Mouse (Mus musculus) right cerebral cortex, postnatal 14 days (tissue): ENCODE results near the gene Snx17.

ENCODE experiments used
- DNase-seq: peaks from one replicate; pipeline ENCODE4 v3.0.0; 2022

Gene Snx17

GRCm38 (mm10) chr5:31192939-31193630, at the start of gene Snx17, which contains the start of gene Eif2b4:
Gene Snx17, plus strand, starts transcription at chr5:31193227.
Gene Eif2b4, minus strand, starts transcription at chr5:31193430.
- DNase-seq, result peak; percentile 99

DNA sequence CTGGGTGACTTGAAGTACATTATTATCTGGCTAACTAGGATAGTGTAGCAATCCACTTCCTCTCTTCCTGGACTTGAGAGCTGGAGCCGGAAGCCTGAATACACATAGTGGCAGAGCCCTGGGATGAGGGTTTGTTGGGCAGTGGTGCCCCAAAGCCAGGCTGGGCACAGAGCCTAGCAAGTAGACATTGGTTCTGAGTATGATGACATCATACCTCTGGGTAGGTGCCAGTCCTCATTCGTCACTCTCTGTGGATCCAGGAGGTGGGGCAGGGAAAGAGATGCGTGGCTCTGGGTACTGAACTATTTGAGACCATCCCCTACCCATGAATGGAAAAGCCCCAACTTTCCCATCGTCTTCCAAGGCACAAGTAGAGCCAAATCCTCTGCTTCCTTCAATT, 43.2 kb upstream of the Snx17 start:
- no peak for DNase-seq

- no peak for DNase-seq
Measured at GRCm38 (mm10) chr5:31151746-31152145, 41.3 kb upstream of the Snx17 start.

GRCm38 (mm10) chr5:31153516-31154151, 39.4 kb upstream of the Snx17 start:
- no peak for DNase-seq

DNA sequence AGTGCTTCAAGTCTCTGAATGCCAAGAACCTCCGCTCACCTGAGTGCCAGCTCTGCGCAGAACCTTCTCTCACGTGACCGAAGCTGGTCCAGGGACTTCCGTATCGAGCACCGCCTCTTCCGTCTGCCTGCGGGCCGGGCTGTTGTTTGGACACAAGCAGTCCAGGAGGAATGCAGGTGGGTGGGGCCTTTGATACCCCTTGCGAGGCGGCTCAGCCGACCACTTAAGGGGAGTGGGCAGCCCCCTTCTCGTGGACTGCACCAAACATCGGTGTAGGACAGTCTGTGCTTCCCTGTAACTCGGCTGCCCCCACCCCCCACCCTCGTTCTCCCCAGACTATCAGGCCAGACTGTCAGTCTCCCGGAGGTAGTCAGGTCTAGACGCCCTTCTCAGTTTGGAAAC, 38.9 kb upstream of the Snx17 start, which contains the start of gene Mpv17:
Gene Mpv17, minus strand, starts transcription at position 100 of the 402 bp plus-strand sequence.
- peak; percentile 68 for DNase-seq

DNA sequence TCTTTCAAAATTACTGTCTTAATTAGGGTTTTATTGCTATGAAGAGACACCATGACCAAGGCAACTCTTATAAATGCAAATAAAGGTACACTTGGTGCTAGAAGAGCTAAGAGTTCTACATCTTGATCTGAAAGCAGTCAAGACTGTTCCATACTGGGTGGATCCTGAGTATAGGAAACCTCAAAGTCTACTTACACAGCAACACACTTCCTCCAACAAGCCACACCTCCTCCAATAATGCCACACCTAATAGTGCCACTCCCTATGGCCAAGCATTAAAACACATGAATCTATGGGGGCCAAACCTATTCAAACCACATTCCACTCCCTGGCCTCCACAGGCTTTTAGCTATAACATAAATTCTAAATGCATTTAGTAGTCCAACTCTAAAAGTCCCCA, 30.6 kb upstream of the Snx17 start:
- DNase-seq, result no peak

DNA sequence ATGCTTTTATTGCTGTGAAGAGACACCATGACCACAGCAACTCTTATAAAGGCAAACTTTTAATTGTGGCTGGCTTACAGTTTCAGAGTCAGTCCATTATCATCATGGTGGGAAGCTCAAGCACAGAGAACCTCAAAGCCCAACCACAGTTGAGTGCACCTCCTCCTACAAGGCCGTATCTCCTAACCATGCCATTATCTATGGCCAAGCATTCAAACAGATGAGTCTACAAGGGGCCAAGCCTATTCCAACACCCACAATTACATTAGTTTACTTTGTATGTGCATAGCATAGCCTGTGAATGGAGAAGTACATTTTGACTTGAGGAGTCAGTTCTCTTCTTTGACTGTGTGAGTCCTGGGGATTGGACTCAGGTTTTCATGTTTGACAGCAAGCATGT, 28.1 kb upstream of the Snx17 start:
- no peak for DNase-seq

DNA sequence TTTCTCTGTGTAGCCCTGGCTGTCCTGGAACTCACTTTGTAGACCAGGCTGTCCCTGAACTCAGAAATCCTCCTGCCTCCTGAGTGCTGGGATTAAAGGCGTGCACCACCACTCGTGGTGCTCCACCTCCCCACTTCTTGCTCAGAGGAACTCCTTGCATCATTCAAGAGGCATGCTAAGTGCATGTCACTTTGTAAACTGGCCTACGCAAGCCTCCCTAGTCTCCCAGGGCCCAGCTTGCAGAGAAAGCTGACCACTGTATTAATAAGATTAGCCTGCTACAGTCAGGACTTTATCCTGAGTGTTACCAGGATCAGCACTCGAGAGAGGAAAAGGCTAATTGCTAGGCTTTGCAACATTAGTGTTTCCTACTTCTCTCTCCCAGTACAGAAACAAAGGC, 24.4 kb upstream of the Snx17 start:
- no peak for DNase-seq

GRCm38 (mm10) chr5:31179301-31179765, 13.7 kb upstream of the Snx17 start:
- DNase-seq, result no peak

DNA sequence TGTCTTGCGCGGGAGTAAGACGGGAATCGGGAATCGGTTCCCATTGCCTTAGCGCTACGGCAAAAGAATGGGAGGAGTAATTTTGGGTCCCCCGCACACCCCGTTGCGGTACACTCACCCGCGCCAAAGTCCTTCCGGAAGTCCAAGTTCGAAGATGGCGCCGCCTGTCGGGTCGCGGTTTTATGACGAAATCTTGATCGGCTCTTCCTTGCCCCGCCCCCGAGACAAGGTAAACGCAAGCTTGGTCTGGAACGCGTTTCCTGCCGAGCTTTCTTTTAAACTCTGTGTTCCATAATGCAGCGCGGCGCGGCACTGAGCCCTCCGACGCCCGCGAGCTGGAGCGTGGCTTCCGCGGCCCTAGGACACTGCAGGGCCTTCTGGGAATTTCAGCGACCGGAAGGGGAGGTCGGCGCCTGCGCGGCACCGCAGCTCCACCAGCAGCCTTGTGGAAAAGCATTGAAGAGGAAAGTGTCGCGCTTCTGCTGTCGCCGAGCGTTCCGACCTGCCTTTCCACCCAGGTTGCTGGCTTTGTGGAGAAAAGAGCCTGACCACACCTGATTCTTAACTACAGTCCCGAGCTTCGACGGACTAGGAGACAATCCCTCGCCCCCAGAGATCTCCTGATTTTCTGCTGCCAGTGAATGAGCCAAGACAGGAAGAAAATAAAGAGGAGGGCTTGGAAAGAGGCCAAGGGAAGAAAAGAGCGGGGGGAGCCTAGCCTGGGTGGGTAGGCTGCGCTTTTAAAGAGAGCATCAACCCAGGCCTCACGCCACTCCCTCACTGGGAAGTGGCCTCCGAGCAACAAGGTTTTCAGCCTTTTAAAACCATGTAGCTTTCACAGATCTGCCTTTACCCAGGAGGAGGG, 13.0 kb upstream of the Snx17 start, which contains the start of the genes Gm29609 and Gtf3c2:
Gene Gm29609, minus strand, starts transcription at position 146 of the 865 bp plus-strand sequence.
Gene Gtf3c2, minus strand, starts transcription at position 379 of the 865 bp plus-strand sequence.
- DNase-seq, result peak; percentile 97

DNA sequence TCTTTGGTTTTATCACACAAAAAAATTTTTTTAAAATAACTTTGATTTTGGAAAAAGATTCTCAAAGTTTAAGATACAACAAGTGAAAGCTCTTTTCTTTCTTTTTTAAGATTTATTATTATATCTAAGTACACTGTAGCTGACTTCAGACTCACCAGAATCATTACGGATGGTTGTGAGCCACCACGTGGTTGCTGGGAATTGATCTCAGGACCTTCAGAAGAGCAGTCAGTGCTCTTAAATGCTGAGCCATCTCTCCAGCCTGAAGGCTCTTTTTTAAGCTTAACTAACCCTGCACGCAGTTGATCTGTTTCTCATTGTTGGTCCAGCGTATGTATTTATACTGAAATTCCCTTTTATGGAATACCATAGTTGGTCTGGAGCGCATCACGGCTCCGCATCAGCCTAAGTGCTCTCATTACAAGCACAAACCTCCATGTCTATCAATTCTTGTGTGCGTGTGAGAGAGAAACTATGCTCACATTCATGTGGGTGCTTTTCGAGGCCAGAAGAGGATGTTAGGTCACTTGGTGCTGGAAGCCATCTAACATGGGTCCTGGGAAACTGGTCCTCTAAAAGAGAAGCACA, 11.8 kb upstream of the Snx17 start:
- no peak for DNase-seq

GRCm38 (mm10) chr5:31183678-31184077, 9.3 kb upstream of the Snx17 start:
- DNase-seq, result no peak

GRCm38 (mm10) chr5:31188223-31188840, 4.7 kb upstream of the Snx17 start:
- no peak for DNase-seq

- DNase-seq, result no peak
Measured at GRCm38 (mm10) chr5:31190201-31190600, 2.8 kb upstream of the Snx17 start.

DNA sequence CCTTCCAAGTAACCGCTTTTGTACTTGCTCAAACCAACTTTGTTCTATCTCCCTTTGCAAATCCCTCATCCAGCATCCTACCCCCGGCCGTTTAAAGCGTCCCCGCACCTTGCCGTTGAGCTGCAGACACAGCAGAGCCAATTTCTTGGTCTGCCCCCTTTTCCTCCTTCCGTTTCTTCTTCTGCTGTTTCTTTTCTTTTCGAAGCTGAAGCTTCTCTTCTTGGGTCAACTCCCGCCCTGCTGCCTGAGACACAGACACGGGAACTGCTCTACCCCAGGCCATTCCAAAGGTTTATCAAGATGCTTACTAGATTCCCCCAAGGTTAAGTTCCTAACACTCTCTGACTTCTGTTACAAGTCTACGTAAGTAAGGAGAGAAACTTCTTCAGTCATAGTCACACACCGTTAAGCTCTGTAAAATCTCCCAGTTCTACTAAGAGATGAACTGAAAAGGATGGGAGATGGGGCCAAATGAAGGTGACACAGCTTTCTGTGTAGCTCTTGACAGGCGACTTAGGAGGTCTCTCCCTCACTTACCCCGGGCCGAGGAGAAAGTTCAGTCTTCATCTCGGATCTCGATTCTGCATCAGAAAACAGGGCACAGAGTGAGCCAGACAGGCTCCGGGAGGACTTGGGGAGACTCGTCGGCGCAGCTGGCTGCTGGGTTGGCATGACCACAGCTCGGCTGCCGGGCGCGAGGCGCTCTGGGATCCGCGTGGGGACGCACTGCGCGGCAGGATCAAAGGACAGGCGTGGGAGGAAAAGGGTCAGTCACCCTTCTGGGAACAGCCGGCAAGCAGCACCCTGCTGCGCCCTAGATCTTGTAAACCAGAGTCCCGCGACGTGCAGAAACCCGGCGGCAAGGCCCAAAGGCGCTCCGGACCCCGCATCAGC, 735 bp upstream of the Snx17 start:
- no peak for DNase-seq

DNA sequence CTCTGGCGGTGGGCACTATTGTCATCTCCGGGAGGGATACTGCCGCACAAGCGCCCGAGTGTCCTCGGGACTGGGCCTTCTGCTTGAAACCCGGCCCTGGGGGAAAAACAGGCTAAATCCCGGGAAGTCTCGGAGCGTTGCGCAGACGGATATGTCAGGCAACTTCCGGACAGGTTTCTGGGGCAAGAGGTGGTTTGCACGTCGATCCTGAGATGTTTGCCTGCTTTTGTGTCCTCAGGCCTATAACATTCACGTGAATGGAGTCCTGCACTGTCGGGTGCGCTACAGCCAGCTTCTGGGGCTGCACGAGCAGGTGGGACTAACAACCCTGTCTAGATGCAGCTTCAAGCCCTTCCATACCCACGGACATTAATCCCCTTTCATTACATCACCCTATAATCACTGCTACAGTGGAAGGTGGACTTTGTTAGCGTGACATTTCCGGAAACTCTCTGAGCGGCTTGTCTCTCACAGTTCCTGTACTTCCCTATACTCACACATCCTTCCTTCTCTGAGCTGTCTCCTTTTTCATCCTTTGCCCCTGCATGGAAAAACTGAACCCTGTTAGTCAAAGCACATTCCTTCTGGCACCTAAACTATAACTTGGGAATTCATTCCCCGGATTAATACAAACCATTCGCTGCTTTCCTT, 729 bp downstream of the Snx17 start:
- DNase-seq, result no peak

- no peak for DNase-seq
Measured at GRCm38 (mm10) chr5:31194486-31195485, 1.8 kb downstream of the Snx17 start.

DNA sequence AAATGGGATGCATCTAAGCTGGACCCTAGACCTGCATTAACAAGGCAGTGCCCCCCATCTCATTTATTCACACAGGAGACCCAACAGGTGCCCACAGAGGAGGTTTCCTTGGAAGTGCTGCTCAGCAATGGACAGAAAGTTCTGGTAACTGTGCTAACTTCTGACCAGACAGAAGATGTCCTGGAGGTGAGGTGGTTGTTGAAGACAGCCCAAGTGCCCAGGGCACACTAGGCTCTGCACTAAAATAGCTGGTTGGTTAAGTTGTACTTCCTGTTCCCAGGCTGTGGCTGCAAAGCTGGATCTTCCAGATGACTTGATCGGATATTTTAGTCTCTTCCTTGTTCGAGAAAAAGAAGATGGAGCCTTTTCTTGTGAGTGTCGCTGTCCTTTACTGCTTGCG, 2.6 kb downstream of the Snx17 start:
- DNase-seq, result no peak

GRCm38 (mm10) chr5:31196207-31196606, 3.2 kb downstream of the Snx17 start:
- DNase-seq, result no peak
